Mouse (Mus musculus): ENCODE data around the gene Olfr1272.
"Not testable (repeated sequence)": the region's sequence is repeated elsewhere in the genome, so short reads cannot be mapped to it uniquely, and the experiment has no call there.

The Olfr1272 gene

GRCm38 (mm10) chr2:90292741-90293140, at the start of gene Olfr1272:
Gene Olfr1272 (minus strand): TSS chr2:90292841.
- no peak for DNase-seq (ENCODE audit: low spot score in 2 of 2)

- DNase-seq (ENCODE audit: low spot score in 2 of 2): not testable (repeated sequence)
These were observed 29.3 kb upstream of the Olfr1272 start, which contains the start of gene Gm13769 for GRCm38 (mm10) chr2:90321900-90322299. Gene Gm13769 (plus strand): TSS chr2:90322200.

- DNase-seq (ENCODE audit: low spot score in 2 of 2): no peak
These were observed 21.7 kb downstream of the Olfr1272 start, which contains the start of gene Olfr1271 for GRCm38 (mm10) chr2:90270932-90271331. Gene Olfr1271 (minus strand): TSS chr2:90271032.

GRCm38 (mm10) chr2:90257492-90257891, 35.1 kb downstream of the Olfr1272 start, which contains the start of gene Olfr142:
Gene Olfr142 (minus strand): TSS chr2:90257592.
- DNase-seq (ENCODE audit: low spot score in 2 of 2): no peak
